Mouse (Mus musculus) lung, postnatal 0 days (tissue): Measurements from ENCODE around the gene Asb5. TPM values are rescaled to one million over a fixed set of nuclear protein-coding genes. Genes with fewer than 3 reads are reported as not detected.
A peak's percentile ranks its signal among the peaks of the same experiment; 100 is the strongest.

Experiments
- ATAC-seq: fragments of 200-750 bp; cut with Nextera tagmentation; 2 replicates; pipeline ENCODE4 v1.8.0; 2017; ENCODE audit warnings: moderate library complexity
- DNase-seq: peaks from one replicate; pipeline ENCODE4 v3.0.0-alpha.2; 2016; ENCODE audit warnings: low spot score
- H3K27ac ChIP-seq: fragments of 300-500 bp; sonication (generic); 2 replicates; pipeline ENCODE4 v1.5.1; 2014; ENCODE audit warnings: antibody characterized with exemption, mild to moderate bottlenecking, low read length, mixed read lengths
- H3K27me3 ChIP-seq: fragments of 300-500 bp; sonication (generic); replicated peaks from 2 replicates; pipeline ENCODE4 v1.6.1; 2014; ENCODE audit warnings: low read length, mixed read lengths; ENCODE audit not compliant: insufficient read depth
- H3K36me3 ChIP-seq: fragments of 300-500 bp; sonication (generic); 2 replicates; pipeline ENCODE4 v1.6.1; 2014; ENCODE audit warnings: low read length, mixed read lengths; ENCODE audit not compliant: insufficient read depth
- H3K4me1 ChIP-seq: fragments of 300-500 bp; sonication (generic); 2 replicates; pipeline ENCODE4 v1.6.1; 2014; ENCODE audit warnings: antibody characterized with exemption, low read depth, low read length, mixed read lengths; ENCODE audit not compliant: insufficient read depth
- H3K4me2 ChIP-seq: fragments of 300-500 bp; sonication (generic); replicated peaks from 2 replicates; pipeline ENCODE4 v1.6.1; 2014; ENCODE audit warnings: low read depth, mild to moderate bottlenecking, low read length, moderate library complexity, mixed read lengths
- H3K4me3 ChIP-seq: fragments of 300-500 bp; sonication (generic); 2 replicates; pipeline ENCODE4 v1.5.1; 2014; ENCODE audit warnings: low read depth, low read length
- H3K9ac ChIP-seq: fragments of 300-500 bp; sonication (generic); replicated peaks from 2 replicates; pipeline ENCODE4 v1.6.1; 2014; ENCODE audit warnings: low read depth, mild to moderate bottlenecking
- H3K9me3 ChIP-seq: fragments of 300-500 bp; sonication (generic); 2 replicates; pipeline ENCODE4 v1.6.1; 2016; ENCODE audit warnings: low read length, mixed read lengths
- CTCF ChIP-seq: IDR thresholded peaks from 2 replicates; pipeline ENCODE4 v1.5.1; 2016; ENCODE audit warnings: antibody characterized with exemption, mild to moderate bottlenecking
- EP300 ChIP-seq: IDR thresholded peaks from 2 replicates; pipeline ENCODE4 v1.6.1; 2016; ENCODE audit warnings: antibody characterized with exemption, mild to moderate bottlenecking, control low read depth
- WGBS: fragments of 180-500 bp; shearing (Covaris S2); extraction: QIAGEN DNeasy Blood & Tissue Kit; methylation state at CpG from one replicate; pipeline ENCODE4 v1.1.7; 2014; 5-methylcytosine and 5-hydroxymethylcytosine counted together
- polyA plus RNA-seq: library from polyadenylated mRNA; unstranded; fragments of >200 nt; fragmentation: Nextera tagmentation; extraction: Ambion mirVana; gene quantifications from 2 replicates; pipeline ENCODE4 v1.2.1, GENCODE M21; 2015

The Asb5 gene
- polyA plus RNA-seq, 1 experiment from 2014 or later: 3.8 TPM

DNA sequence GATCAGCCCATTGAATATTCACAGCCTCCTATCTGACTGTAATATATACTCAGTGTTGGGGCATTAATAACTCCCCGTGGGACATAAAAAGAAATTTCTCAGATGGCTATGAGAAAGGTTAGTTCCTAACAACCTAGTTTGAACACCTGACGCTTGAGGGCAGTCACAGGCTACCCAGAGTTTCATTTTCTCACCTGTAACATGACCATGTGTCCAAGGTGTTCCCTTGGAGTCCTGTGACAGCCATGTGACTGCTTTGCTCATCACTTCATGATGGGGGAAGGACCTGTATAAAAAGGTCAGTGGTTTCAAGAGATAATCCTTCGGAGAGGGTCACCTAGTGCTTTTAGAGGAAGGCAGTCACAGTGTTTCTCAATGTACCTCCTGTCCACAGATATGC, 52.1 kb downstream of the Asb5 start:
- H3K4me2 ChIP-seq: no peak overlapping the region
- no peak for TF ChIP-seq EP300
- no peak for TF ChIP-seq CTCF
- DNase-seq (no peak), ATAC-seq (no peak)
- no peak overlapping the region for H3K9ac ChIP-seq
- no peaks in the 10 kb centered on the region for H3K4me1 ChIP-seq
- H3K27ac ChIP-seq: no peak overlapping the region
- no peaks in the 10 kb centered on the region for H3K36me3 ChIP-seq
- WGBS: 77% methylated on average over 3 of the region's 3 CpGs
- H3K27me3 ChIP-seq: no peaks in the 10 kb centered on the region
- no peak overlapping the region for H3K4me3 ChIP-seq
- H3K9me3 ChIP-seq: no peaks in the 10 kb centered on the region

- Histone ChIP-seq H3K9me3 (no peaks in the 10 kb centered on the region), H3K4me2 (no peak overlapping the region), H3K27ac (no peak overlapping the region), H3K36me3 (no peaks in the 10 kb centered on the region), H3K27me3 (no peaks in the 10 kb centered on the region), H3K9ac (no peak overlapping the region), H3K4me3 (no peak overlapping the region), H3K4me1 (no peaks in the 10 kb centered on the region)
- ATAC-seq (no peak), DNase-seq (no peak)
- TF ChIP-seq EP300 (no peak), CTCF (no peak)
- 46% methylated on average over 1 of the region's 1 CpGs for WGBS
Measured at GRCm38 (mm10) chr8:54582886-54583285, 53.5 kb downstream of the Asb5 start.

DNA sequence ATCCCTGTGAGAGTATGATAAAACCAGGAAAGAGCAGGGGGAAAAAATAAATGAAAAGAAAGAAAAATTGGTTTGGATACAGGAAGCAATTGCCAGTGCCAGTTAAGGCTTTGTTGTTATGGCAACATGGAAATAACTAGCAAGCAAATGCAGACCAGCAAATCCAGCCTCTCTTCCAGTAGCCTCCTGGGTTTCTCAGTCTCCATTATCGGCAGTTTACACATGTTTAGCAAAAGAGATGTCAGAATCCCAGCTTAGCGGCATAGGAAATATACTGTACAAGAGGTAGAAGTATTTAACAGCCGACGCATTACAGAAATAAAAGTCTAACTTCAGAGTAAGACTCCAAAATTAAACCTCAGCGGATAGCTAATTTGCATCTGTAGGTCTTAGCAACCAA, 65.3 kb downstream of the Asb5 start:
- Histone ChIP-seq H3K9ac (no peak overlapping the region), H3K36me3 (no peaks in the 10 kb centered on the region), H3K4me2 (no peak overlapping the region), H3K9me3 (no peaks in the 10 kb centered on the region), H3K4me3 (no peak overlapping the region), H3K4me1 (no peaks in the 10 kb centered on the region), H3K27me3 (no peaks in the 10 kb centered on the region), H3K27ac (no peak overlapping the region)
- ATAC-seq (no peak), DNase-seq (no peak)
- TF ChIP-seq EP300 (no peak), CTCF (no peak)
- 91% methylated on average over 5 of the region's 5 CpGs for WGBS

DNA sequence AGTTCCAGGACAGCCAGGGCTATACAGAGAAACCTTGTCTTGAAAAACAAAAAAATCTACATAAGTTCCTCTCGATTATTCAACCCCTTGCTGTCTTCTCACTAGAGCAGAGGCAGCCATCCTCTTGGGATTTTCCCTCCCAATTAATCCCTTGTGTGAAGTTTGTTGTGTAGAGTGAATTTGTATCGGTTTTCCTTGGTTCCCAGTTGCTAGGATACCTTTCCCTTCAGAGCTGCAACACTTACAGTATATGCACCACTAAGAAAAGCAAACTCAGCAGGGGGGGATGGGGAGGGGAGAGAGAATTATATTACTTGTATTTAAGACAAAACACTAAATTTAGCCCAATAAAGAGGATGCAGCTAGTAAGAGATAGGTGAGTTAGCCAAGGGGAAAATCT, 66.7 kb downstream of the Asb5 start:
- H3K36me3 ChIP-seq: no peaks in the 10 kb centered on the region
- H3K9ac ChIP-seq: no peak overlapping the region
- H3K4me3 ChIP-seq: no peak overlapping the region
- WGBS: 59% methylated on average over 2 of the region's 2 CpGs
- H3K27ac ChIP-seq: no peak overlapping the region
- DNase-seq (no peak), ATAC-seq (no peak)
- TF ChIP-seq CTCF (no peak), EP300 (no peak)
- H3K27me3 ChIP-seq: no peaks in the 10 kb centered on the region
- H3K4me2 ChIP-seq: no peak overlapping the region
- no peaks in the 10 kb centered on the region for H3K4me1 ChIP-seq
- H3K9me3 ChIP-seq: no peaks in the 10 kb centered on the region

GRCm38 (mm10) chr8:54596940-54597339, 67.6 kb downstream of the Asb5 start:
- DNase-seq (no peak), ATAC-seq (no peak)
- TF ChIP-seq CTCF (no peak), EP300 (no peak)
- Histone ChIP-seq H3K4me1 (no peaks in the 10 kb centered on the region), H3K36me3 (no peaks in the 10 kb centered on the region), H3K27me3 (no peaks in the 10 kb centered on the region), H3K4me3 (no peak overlapping the region), H3K4me2 (no peak overlapping the region), H3K9ac (no peak overlapping the region), H3K27ac (no peak overlapping the region), H3K9me3 (no peaks in the 10 kb centered on the region)
- WGBS: 77% methylated on average over 2 of the region's 2 CpGs

DNA sequence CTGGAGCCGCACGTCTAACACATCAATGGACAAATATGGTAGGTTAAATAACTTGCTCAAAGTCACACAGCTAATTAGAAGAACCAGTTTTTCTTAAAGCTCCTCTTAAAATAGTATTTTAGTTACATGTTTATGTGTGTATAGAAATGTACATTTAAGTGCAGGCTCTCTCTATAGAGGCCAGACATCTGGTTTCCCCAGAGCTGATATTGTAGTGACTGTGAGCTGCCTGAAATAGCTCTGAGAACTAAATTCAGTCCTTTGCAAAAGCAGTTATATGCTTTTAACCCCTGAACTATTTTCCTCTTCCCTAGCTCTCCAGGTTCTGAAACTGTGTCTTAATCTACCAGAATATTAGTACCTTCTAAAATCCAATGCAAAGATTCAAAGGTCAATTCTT, 68.0 kb downstream of the Asb5 start:
- Histone ChIP-seq H3K4me3 (no peak overlapping the region), H3K9ac (no peak overlapping the region), H3K27me3 (no peaks in the 10 kb centered on the region), H3K4me1 (no peaks in the 10 kb centered on the region), H3K36me3 (no peaks in the 10 kb centered on the region), H3K9me3 (no peaks in the 10 kb centered on the region), H3K27ac (no peak overlapping the region), H3K4me2 (no peak overlapping the region)
- DNase-seq: no peak
- TF ChIP-seq EP300 (no peak), CTCF (no peak)
- 78% methylated on average over 2 of the region's 2 CpGs for WGBS
- no peak for ATAC-seq

- peak; percentile 58 for DNase-seq
- H3K4me1 ChIP-seq: no peaks in the 10 kb centered on the region
- no peaks in the 10 kb centered on the region for H3K36me3 ChIP-seq
- ATAC-seq: peak; percentile 61
- no peaks in the 10 kb centered on the region for H3K27me3 ChIP-seq
- no peak within 1 kb of the TSS for H3K27ac ChIP-seq
- no peak for TF ChIP-seq CTCF
- TF ChIP-seq EP300: no peak
- H3K9me3 ChIP-seq: no peaks in the 10 kb centered on the region
- 11% methylated on average over 21 of the region's 21 CpGs for WGBS
- H3K4me2 ChIP-seq: peak within 1 kb of the TSS; percentile 50
- H3K4me3 ChIP-seq: 0 out of 2 replicates have a peak within 1 kb of the TSS, but pooled peaks have one; percentile 8
- H3K9ac ChIP-seq: no peak within 1 kb of the TSS
Measured at GRCm38 (mm10) chr8:54600671-54601251, 71.4 kb downstream of the Asb5 start, which contains the start of gene Spata4. Gene Spata4 (plus strand): TSS chr8:54600781.
